Mouse (Mus musculus): ENCODE results near the gene Lhfp. TPM values are rescaled to one million over a fixed set of nuclear protein-coding genes. Genes with fewer than 3 reads are reported as not detected.
A peak's percentile ranks its signal among the peaks of the same experiment; 100 is the strongest.

Gene Lhfp
- polyA plus RNA-seq, 1 experiment from 2014 or later, result 77.0 TPM

DNA sequence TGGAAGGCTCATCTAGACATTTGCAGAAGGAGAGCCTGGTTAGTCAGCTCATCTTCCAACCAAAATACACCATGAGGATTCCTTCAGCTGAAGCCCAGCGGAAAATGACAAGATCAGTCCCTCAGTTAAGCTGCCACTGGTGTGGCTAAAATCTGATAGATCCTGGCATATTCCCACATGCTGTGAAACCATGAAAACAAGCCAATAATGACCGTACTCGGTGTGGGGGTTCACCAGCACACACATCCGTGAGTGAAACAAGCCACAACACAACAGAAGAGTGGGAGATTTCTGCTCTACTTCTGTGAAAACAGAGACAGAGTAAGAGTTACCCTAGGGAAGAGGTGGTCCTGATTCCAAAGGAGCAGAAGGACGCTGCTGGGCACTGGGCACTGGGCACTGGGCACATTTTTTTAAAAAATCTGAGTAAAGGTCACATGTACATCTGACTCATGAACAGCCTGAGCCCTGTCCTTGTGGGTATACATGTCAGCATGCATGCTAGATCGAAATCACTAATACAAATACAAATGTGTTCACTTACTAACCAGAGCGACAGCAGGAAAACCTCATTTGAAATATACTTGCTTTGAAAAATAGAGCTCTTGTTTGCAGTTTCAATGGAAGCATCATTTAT, 163.1 kb downstream of the Lhfp start:
- no peak for ATAC-seq (ENCODE audit: low read depth)
- WGBS, result 83% methylated on average over 7 of the region's 7 CpGs
- Histone ChIP-seq H3K27me3 (ENCODE audit: control insufficient read depth, insufficient read depth, low read depth, low read length) (no peaks in the 10 kb centered on the region), H3K36me3 (ENCODE audit: control insufficient read depth, insufficient read depth, low read length) (no peaks in the 10 kb centered on the region), H3K27ac (ENCODE audit: low read length) (no peak overlapping the region), H3K4me2 (ENCODE audit: low read depth, low read length) (no peak overlapping the region), H3K4me3 (ENCODE audit: low read length) (no peak overlapping the region), H3K9ac (ENCODE audit: low read length) (no peak overlapping the region), H3K4me1 (replicated peaks; ENCODE audit: control insufficient read depth, insufficient read depth, low read length) (peaks cover 12% of the 10 kb centered on the region), H3K9me3 (ENCODE audit: control insufficient read depth, low read length) (no peaks in the 10 kb centered on the region)

DNA sequence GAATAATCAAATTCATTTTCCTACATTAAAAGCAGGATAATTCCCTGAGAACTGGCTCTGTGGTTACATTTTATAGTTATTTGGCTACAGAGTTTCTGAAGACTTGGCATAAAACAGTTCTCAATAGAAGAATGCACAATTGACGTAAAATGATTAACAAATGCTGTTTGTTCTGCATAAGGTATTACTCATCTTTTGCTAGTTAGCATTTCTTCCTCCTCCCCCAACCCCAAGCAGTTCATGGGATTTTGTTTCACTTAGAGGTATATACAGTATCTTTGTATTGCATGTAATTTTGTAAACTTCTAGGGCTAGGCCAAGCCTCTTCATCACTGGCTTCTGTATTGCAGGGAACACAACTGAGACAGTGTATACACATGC, 163.6 kb downstream of the Lhfp start:
- WGBS, result 86% methylated on average over 1 of the region's 1 CpGs

DNA sequence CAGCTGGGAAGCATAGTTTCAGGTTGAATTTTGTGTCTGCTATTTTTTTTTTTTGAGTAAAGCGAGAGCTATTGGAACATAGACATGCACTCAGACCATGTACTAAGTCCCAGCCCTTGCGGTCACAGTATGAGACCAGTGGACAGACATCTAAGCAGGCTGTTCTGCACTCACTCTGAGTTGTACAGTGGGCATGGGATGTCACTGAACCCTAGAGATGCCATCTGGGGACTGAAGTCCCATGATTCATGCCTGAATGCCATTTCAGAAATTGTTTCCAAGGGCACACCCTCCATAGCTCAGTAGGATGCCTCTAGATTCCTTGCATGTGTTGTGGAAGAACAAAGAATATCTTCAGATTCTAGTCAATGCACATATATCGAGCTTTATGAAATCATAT, 164.4 kb downstream of the Lhfp start:
- no peaks in the 10 kb centered on the region for H3K9me3 ChIP-seq (ENCODE audit: control insufficient read depth, low read length)
- peaks cover 12% of the 10 kb centered on the region for H3K4me1 ChIP-seq (replicated peaks; ENCODE audit: control insufficient read depth, insufficient read depth, low read length)
- no peak overlapping the region for H3K4me3 ChIP-seq (ENCODE audit: low read length)
- no peak overlapping the region for H3K27ac ChIP-seq (ENCODE audit: low read length)
- no peak for ATAC-seq (ENCODE audit: low read depth)
- H3K9ac ChIP-seq (ENCODE audit: low read length), result no peak overlapping the region
- no peaks in the 10 kb centered on the region for H3K36me3 ChIP-seq (ENCODE audit: control insufficient read depth, insufficient read depth, low read length)
- no peak overlapping the region for H3K4me2 ChIP-seq (ENCODE audit: low read depth, low read length)
- 92% methylated on average over 3 of the region's 3 CpGs for WGBS
- no peaks in the 10 kb centered on the region for H3K27me3 ChIP-seq (ENCODE audit: control insufficient read depth, insufficient read depth, low read depth, low read length)

More for the DNA sequence above, 163.6 kb downstream of the Lhfp start:
- H3K27me3 ChIP-seq (ENCODE audit: control insufficient read depth, insufficient read depth, low read depth, low read length), result no peaks in the 10 kb centered on the region
- no peak overlapping the region for H3K4me2 ChIP-seq (ENCODE audit: low read depth, low read length)
- H3K9ac ChIP-seq (ENCODE audit: low read length), result no peak overlapping the region
- peaks cover 12% of the 10 kb centered on the region for H3K4me1 ChIP-seq (replicated peaks; ENCODE audit: control insufficient read depth, insufficient read depth, low read length)
- H3K4me3 ChIP-seq (ENCODE audit: low read length), result no peak overlapping the region
- H3K36me3 ChIP-seq (ENCODE audit: control insufficient read depth, insufficient read depth, low read length), result no peaks in the 10 kb centered on the region
- ATAC-seq (ENCODE audit: low read depth), result no peak
- no peaks in the 10 kb centered on the region for H3K9me3 ChIP-seq (ENCODE audit: control insufficient read depth, low read length)
- H3K27ac ChIP-seq (ENCODE audit: low read length), result no peak overlapping the region

DNA sequence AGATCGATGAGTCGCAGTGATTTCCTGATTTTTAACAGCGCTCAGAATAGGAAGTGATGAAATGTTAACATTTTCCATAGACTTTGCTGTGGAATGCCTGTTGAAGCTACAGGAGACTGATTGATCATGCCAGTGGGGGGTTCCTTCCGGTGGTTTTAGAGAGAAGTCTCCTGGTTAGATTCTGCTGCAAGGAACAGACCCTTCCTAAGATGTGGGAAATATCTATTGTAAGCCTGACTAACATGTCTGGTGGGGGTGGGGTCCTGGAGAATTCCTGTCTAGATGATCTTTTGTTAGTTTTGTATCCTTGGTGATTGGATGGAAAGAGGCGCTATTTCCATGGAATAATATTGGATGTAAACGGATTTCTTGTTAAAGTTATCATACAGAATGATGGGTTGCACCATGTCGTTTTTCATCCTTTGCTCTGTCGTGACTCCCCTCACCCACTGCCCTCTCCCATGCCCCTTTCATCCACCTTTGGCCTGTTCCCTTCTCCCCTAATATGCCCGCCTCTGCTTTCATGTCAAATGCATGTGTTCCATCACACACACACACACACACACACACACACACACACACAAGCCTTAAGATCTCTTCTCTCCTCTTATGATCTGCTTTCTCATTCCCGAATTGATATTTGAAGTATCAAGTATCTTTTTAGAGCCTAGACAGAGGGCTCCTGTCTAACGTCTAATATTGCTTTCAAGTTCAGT, 165.3 kb downstream of the Lhfp start:
- H3K4me2 ChIP-seq (ENCODE audit: low read depth, low read length), result no peak overlapping the region
- WGBS, result 59% methylated on average over 11 of the region's 11 CpGs

DNA sequence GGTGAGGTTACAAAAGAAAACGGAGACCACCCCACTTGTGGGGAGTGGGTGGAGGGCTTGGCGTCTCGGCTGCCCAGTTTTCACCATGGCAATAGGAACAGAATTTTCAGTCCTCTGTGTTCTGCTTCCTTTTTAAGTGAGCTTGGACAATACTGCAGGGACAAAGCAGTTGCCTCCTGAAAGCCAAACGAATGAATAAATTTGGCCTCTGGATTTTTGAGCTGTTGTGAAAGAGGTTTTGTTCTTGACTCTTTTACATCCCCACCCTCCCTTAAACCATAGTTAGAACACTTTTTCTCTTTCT, 165.8 kb downstream of the Lhfp start:
- H3K9ac ChIP-seq (ENCODE audit: low read length), result no peak overlapping the region
- 72% methylated on average over 4 of the region's 4 CpGs for WGBS

More for the DNA sequence above, 165.3 kb downstream of the Lhfp start:
- Histone ChIP-seq H3K27ac (ENCODE audit: low read length) (no peak overlapping the region), H3K27me3 (ENCODE audit: control insufficient read depth, insufficient read depth, low read depth, low read length) (no peaks in the 10 kb centered on the region), H3K4me3 (ENCODE audit: low read length) (no peak overlapping the region), H3K9ac (ENCODE audit: low read length) (no peak overlapping the region), H3K9me3 (ENCODE audit: control insufficient read depth, low read length) (no peaks in the 10 kb centered on the region), H3K36me3 (ENCODE audit: control insufficient read depth, insufficient read depth, low read length) (no peaks in the 10 kb centered on the region), H3K4me1 (replicated peaks; ENCODE audit: control insufficient read depth, insufficient read depth, low read length) (peaks cover 15% of the 10 kb centered on the region)
- no peak for ATAC-seq (ENCODE audit: low read depth)

DNA sequence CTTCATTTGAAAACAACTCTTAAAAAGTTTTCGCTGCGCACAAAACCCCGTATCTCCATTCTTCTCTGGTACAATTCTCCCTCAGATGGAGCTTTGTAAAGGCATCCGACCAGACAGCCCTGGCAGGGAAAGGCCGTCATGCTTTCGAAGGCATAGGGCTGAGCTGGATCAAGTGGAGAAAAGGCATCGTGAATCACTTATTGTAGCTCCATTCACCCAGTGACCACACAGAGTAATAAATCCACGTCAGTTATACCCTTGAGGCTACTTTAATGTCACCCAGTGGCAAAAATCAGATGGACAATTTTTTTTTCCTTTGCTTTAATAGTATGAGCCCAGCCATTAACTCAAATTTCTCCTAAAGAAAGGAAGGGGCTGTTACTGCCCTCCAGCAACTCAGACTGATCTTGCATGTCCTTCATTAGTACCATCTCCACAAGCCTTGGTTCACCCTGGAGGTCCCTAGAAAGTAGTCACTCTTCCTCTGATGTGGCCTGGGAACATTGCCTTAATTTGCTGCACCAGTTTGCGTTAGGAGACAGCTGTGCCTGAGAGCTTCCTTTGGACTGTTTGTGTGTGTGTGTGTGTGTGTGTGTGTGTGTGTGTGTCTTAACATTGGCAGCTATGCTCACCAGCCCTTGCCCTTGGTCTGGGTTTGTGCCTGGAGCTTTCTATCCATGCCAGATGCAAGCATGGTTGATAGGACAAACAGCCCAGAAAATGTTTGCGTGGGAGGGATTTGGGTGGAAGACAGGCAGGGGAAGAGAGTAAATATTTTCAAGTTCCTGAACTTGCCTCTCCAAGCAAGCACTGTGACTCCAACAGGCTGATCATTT, 169.6 kb downstream of the Lhfp start:
- Histone ChIP-seq H3K4me3 (ENCODE audit: low read length) (no peak overlapping the region), H3K27ac (ENCODE audit: low read length) (peak overlapping the region; percentile 43; the same call in 1 of the 2 replicates), H3K4me2 (ENCODE audit: low read depth, low read length) (no peak overlapping the region), H3K4me1 (replicated peaks; ENCODE audit: control insufficient read depth, insufficient read depth, low read length) (peaks cover 6% of the 10 kb centered on the region), H3K9ac (ENCODE audit: low read length) (no peak overlapping the region), H3K36me3 (ENCODE audit: control insufficient read depth, insufficient read depth, low read length) (no peaks in the 10 kb centered on the region), H3K27me3 (ENCODE audit: control insufficient read depth, insufficient read depth, low read depth, low read length) (no peaks in the 10 kb centered on the region), H3K9me3 (ENCODE audit: control insufficient read depth, low read length) (no peaks in the 10 kb centered on the region)
- ATAC-seq (ENCODE audit: low read depth), result peak; percentile 71
- WGBS, result 69% methylated on average over 10 of the region's 10 CpGs

More for the DNA sequence above, 165.8 kb downstream of the Lhfp start:
- no peak for ATAC-seq (ENCODE audit: low read depth)
- Histone ChIP-seq H3K4me3 (ENCODE audit: low read length) (no peak overlapping the region), H3K27ac (ENCODE audit: low read length) (no peak overlapping the region), H3K36me3 (ENCODE audit: control insufficient read depth, insufficient read depth, low read length) (no peaks in the 10 kb centered on the region), H3K9me3 (ENCODE audit: control insufficient read depth, low read length) (no peaks in the 10 kb centered on the region), H3K27me3 (ENCODE audit: control insufficient read depth, insufficient read depth, low read depth, low read length) (no peaks in the 10 kb centered on the region), H3K4me1 (replicated peaks; ENCODE audit: control insufficient read depth, insufficient read depth, low read length) (peaks cover 11% of the 10 kb centered on the region), H3K4me2 (ENCODE audit: low read depth, low read length) (no peak overlapping the region)

DNA sequence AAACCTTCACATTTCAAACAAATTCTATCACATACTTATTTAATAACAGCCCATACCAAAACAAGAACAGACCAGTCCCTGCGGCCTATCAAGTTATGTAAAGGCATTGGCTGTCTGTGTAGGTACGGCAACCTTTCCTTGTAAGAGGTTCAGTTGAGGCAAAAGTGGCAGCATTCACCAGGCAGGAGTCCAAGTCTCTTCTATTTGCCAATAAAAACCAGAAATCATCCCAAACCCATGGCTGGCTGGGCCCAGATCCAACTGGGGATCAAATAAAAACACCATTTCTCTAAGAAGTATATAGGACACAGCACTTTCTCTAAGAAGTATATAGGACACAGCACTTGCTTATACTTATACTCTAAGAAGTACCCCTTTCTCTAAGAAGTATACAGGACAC, 171.3 kb downstream of the Lhfp start:
- Histone ChIP-seq H3K9me3 (ENCODE audit: control insufficient read depth, low read length) (no peaks in the 10 kb centered on the region), H3K4me1 (replicated peaks; ENCODE audit: control insufficient read depth, insufficient read depth, low read length) (peaks cover 6% of the 10 kb centered on the region)
- 78% methylated on average over 2 of the region's 2 CpGs for WGBS

DNA sequence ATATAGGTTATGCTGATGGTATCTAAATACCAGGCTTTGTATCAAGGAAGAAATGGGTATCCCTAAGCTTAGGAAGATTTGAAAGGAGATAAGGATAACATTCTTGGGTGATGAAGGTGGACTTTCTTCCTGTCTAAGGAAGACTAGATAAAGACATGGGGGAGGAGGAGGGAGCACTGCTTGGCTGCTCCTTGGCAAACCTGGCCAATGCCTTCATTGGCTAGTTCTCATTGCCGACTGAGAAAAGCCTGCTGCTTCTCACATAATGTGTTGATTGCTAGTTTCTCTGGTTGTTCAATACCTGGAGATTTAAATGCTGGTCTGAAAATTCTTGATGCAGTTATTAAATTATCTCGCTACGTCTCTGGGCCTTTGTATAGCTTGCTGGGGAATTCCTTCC, 172.0 kb downstream of the Lhfp start:
- no peak for ATAC-seq (ENCODE audit: low read depth)
- no peak overlapping the region for H3K27ac ChIP-seq (ENCODE audit: low read length)

More for the DNA sequence above, 171.3 kb downstream of the Lhfp start:
- H3K36me3 ChIP-seq (ENCODE audit: control insufficient read depth, insufficient read depth, low read length), result no peaks in the 10 kb centered on the region
- H3K4me3 ChIP-seq (ENCODE audit: low read length), result no peak overlapping the region
- no peak overlapping the region for H3K27ac ChIP-seq (ENCODE audit: low read length)
- H3K4me2 ChIP-seq (ENCODE audit: low read depth, low read length), result no peak overlapping the region
- no peaks in the 10 kb centered on the region for H3K27me3 ChIP-seq (ENCODE audit: control insufficient read depth, insufficient read depth, low read depth, low read length)
- no peak overlapping the region for H3K9ac ChIP-seq (ENCODE audit: low read length)
- no peak for ATAC-seq (ENCODE audit: low read depth)

DNA sequence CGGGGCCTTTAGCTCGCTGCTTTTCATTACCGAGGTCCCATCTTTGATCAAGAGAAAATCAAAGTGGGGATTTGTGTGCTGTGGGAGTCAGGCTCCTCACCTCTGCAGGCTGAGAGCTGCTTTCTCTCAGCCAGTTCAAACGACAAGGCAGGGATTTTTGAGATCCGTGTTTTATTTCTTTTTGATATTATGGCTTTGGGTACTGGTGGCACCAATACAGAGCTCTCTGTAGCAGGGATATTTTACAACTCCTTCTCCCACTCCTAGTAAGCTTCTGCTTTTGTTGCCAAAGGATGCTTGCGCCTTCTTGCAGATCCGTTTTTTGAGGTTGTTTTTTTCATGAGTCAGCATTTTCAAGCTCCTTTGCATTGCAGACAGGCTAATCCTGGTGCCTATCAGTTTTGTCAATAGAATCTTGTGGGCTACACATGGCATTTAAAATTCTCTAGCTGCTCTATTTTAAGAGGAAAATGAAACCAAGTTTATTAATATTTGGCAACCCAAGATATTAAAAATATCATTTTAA, 172.5 kb downstream of the Lhfp start:
- no peak overlapping the region for H3K4me2 ChIP-seq (ENCODE audit: low read depth, low read length)
- no peak overlapping the region for H3K4me3 ChIP-seq (ENCODE audit: low read length)
- H3K9me3 ChIP-seq (ENCODE audit: control insufficient read depth, low read length), result no peaks in the 10 kb centered on the region
- WGBS, result 66% methylated on average over 7 of the region's 7 CpGs
- H3K27ac ChIP-seq (ENCODE audit: low read length), result no peak overlapping the region
- no peaks in the 10 kb centered on the region for H3K27me3 ChIP-seq (ENCODE audit: control insufficient read depth, insufficient read depth, low read depth, low read length)
- peaks cover 6% of the 10 kb centered on the region for H3K4me1 ChIP-seq (replicated peaks; ENCODE audit: control insufficient read depth, insufficient read depth, low read length)
- no peaks in the 10 kb centered on the region for H3K36me3 ChIP-seq (ENCODE audit: control insufficient read depth, insufficient read depth, low read length)
- H3K9ac ChIP-seq (ENCODE audit: low read length), result no peak overlapping the region
- ATAC-seq (ENCODE audit: low read depth), result no peak

More for the DNA sequence above, 172.0 kb downstream of the Lhfp start:
- Histone ChIP-seq H3K27me3 (ENCODE audit: control insufficient read depth, insufficient read depth, low read depth, low read length) (no peaks in the 10 kb centered on the region), H3K4me2 (ENCODE audit: low read depth, low read length) (no peak overlapping the region), H3K9me3 (ENCODE audit: control insufficient read depth, low read length) (no peaks in the 10 kb centered on the region), H3K4me1 (replicated peaks; ENCODE audit: control insufficient read depth, insufficient read depth, low read length) (peaks cover 6% of the 10 kb centered on the region), H3K9ac (ENCODE audit: low read length) (no peak overlapping the region), H3K4me3 (ENCODE audit: low read length) (no peak overlapping the region), H3K36me3 (ENCODE audit: control insufficient read depth, insufficient read depth, low read length) (no peaks in the 10 kb centered on the region)
- 89% methylated on average over 3 of the region's 3 CpGs for WGBS
